Mouse (Mus musculus): Measurements from ENCODE around the gene Ush1c.

GRCm38 (mm10) chr7:46210276-46210675 is 28.0 kb downstream of the Ush1c start:
- no peak for TF ChIP-seq CTCF (IDR thresholded peaks at IDR 0.05 in 2 of 3, conservative IDR thresholded peaks at IDR 0.05 in 1 of 3; ENCODE audit: control insufficient read depth in 1 of 3, insufficient read depth in 1 of 3, low read depth in 2 of 3, low read length in 3 of 3, poor library complexity in 1 of 3, severe bottlenecking in 1 of 3)
- no peak for TF ChIP-seq HCFC1 (IDR thresholded peaks at IDR 0.05; ENCODE audit: low read depth, low read length)
